Mouse (Mus musculus) testis, adult 2 months (tissue): ENCODE measurements around the gene Ptprd. TPM values are rescaled to one million over a fixed set of nuclear protein-coding genes. Genes with fewer than 3 reads are reported as not detected.

Experiments
- H3K27ac ChIP-seq: fragments of 200-500 bp; 2 replicates; pipeline ENCODE4 v1.5.1; 2012; ENCODE audit warnings: low read depth, low read length; ENCODE audit not compliant: control insufficient read depth, insufficient read depth
- H3K27me3 ChIP-seq: fragments of 200-500 bp; 2 replicates; pipeline ENCODE4 v1.6.1; 2012; ENCODE audit warnings: mild to moderate bottlenecking, low read length, moderate library complexity; ENCODE audit not compliant: control insufficient read depth, insufficient read depth
- H3K36me3 ChIP-seq: fragments of 200-500 bp; 2 replicates; pipeline ENCODE4 v1.6.1; 2012; ENCODE audit warnings: mild to moderate bottlenecking, low read length; ENCODE audit not compliant: control insufficient read depth, insufficient read depth
- H3K4me1 ChIP-seq: fragments of 200-500 bp; 2 replicates; pipeline ENCODE4 v1.6.1; 2012; ENCODE audit warnings: low read length; ENCODE audit not compliant: control insufficient read depth, insufficient read depth
- H3K4me3 ChIP-seq: fragments of 200-500 bp; 2 replicates; pipeline ENCODE4 v1.5.1; 2012; ENCODE audit warnings: low read depth, mild to moderate bottlenecking, low read length, moderate library complexity, mixed read lengths; ENCODE audit not compliant: control insufficient read depth
- CTCF ChIP-seq: fragments of 200-500 bp; IDR thresholded peaks from 2 replicates; pipeline ENCODE4 v1.5.1; 2012; ENCODE audit warnings: low read depth, mild to moderate bottlenecking, inconsistent platforms, low read length, moderate library complexity; ENCODE audit not compliant: control insufficient read depth, insufficient read depth, insufficient replicate concordance
- POLR2A ChIP-seq: fragments of 200-500 bp; IDR thresholded peaks from 2 replicates; pipeline ENCODE4 v1.6.1; 2012; ENCODE audit warnings: low read depth, mild to moderate bottlenecking, inconsistent platforms, low read length, moderate library complexity; ENCODE audit not compliant: control insufficient read depth
- polyA plus RNA-seq: library from polyadenylated mRNA; depleted of rRNA; stranded (reverse); fragments of >200 nt; gene quantifications from 2 replicates; pipeline ENCODE4 v1.2.3, GENCODE M21; 2012

Gene Ptprd
- polyA plus RNA-seq, 1 experiment = 3.4 TPM

- no peaks in the 10 kb centered on the region for H3K4me1 ChIP-seq
- no peak overlapping the region for H3K4me3 ChIP-seq
- TF ChIP-seq POLR2A = no peak
- no peak for TF ChIP-seq CTCF
- no peaks in the 10 kb centered on the region for H3K27me3 ChIP-seq
- H3K27ac ChIP-seq = no peak overlapping the region
- no peaks in the 10 kb centered on the region for H3K36me3 ChIP-seq
These were observed 1802.6 kb downstream of the Ptprd start for GRCm38 (mm10) chr4:76409159-76409558.

DNA sequence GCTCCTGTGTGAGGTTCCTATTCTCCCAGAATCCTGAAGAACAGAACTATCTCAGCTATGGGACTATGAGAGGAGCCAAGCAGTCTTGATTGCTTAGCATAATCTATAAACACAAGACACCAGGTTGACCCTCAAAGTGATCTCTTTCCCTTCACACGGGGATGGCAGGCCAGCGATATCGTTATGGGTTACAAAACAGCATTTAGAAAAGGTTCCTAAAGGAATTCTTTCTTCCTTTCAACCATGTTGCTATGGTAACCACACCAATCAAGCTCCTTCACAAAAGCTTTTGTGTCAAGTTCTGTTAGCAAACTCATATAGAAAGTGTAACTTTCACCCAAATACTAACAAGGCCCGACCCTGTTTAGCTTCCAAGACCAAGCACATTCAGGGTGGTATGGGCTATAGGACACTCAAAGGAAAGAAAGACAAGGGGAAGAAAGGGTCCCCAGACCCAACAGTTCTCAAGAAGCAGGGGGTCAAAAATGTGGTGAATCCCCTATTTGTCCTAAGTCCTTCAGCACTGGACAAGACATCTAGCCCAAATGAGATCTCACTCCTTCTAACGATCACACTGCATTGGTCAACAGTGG, 1805.8 kb downstream of the Ptprd start:
- no peak overlapping the region for H3K4me3 ChIP-seq
- H3K27me3 ChIP-seq = no peaks in the 10 kb centered on the region
- no peak overlapping the region for H3K27ac ChIP-seq
- no peaks in the 10 kb centered on the region for H3K36me3 ChIP-seq
- no peaks in the 10 kb centered on the region for H3K4me1 ChIP-seq
- TF ChIP-seq CTCF = no peak

DNA sequence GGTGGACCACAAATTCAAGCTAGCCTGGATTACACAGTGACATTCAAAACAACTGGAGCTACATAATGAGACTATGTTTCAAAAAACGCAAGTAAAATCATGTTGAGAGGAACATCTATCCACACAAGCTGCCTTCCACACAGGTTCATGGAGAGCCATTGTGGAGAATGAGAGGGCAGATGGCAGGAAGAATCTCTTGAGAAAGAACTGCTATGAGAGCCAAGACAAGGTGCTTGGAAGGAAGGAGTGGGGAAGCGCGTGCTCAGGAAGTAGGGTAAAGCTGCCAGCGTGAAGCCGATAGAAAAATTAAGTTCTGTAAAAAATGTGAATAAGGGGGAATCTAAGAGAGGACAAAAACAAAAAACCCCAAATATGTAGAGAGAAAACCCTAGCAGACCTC, 1808.5 kb downstream of the Ptprd start:
- no peaks in the 10 kb centered on the region for H3K27me3 ChIP-seq
- H3K4me1 ChIP-seq = no peaks in the 10 kb centered on the region
- H3K36me3 ChIP-seq = no peaks in the 10 kb centered on the region
- H3K27ac ChIP-seq = no peak overlapping the region
- H3K4me3 ChIP-seq = no peak overlapping the region
- no peak for TF ChIP-seq CTCF
- TF ChIP-seq POLR2A = no peak

- Histone ChIP-seq H3K4me3 (no peak overlapping the region), H3K4me1 (no peaks in the 10 kb centered on the region), H3K27me3 (no peaks in the 10 kb centered on the region), H3K36me3 (no peaks in the 10 kb centered on the region), H3K27ac (no peak overlapping the region)
- TF ChIP-seq POLR2A (no peak), CTCF (no peak)
These were observed 1823.9 kb downstream of the Ptprd start for GRCm38 (mm10) chr4:76387887-76388286.

DNA sequence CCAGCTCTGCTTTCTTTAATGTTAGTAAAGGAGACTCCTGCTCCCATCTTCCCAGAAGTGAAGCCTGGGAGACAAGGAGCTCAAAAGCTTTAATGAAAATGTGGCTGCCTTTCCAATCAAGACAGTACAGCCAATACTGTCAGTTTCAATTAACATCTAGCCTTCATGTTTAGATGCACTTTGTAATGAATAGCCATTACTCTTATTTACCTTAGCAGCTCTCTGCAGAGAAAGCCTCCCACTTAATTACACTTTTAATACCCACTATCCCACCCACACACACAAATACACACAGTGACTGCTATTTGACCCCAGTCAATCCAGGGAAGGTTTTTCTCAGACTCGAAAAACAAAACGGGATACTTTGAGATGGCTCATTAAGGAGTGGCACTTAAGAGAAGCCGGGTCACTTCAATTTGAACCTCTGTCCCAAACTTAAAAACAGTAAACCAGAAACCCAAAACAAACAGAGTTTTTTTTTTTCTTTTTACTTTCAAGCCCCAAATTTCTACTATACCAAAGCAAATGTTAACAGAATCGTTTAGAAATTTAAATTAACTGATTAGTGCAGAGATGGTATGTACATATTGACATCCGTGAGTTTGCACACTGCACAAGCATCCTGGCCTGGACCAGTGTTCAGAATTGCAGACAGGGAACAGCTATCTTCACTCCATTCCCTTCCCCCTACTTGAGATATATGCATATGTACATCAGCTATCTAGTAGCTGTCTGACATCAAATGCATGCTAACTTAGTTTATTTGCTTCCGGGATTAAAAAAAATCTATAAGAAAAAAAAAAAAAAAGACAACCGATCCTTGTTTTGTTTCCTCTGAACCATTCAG, 1824.6 kb downstream of the Ptprd start:
- TF ChIP-seq CTCF (no peak), POLR2A (no peak)
- H3K4me3 ChIP-seq = no peak overlapping the region
- no peaks in the 10 kb centered on the region for H3K36me3 ChIP-seq
- H3K4me1 ChIP-seq = no peaks in the 10 kb centered on the region
- no peaks in the 10 kb centered on the region for H3K27me3 ChIP-seq
- no peak overlapping the region for H3K27ac ChIP-seq

DNA sequence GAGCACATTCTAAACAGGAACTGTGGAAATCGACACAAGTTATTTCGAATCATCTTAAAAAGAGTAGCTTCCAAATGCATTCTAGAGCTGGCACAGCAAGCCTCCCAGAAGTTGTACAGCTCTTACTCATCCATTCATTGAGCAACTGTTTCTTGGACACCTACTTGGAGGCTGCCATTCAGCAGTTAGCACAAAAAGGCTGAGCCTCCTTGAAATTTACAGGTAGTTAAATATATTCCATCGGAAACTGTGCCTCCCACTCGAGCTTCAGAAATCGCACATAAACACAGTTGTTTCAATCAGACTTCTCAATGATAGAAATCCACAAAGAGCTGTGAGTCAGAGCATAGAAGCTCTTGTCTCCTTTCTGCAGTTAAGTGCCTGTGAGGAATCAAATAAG, 1825.9 kb downstream of the Ptprd start:
- no peaks in the 10 kb centered on the region for H3K36me3 ChIP-seq
- no peak for TF ChIP-seq CTCF
- TF ChIP-seq POLR2A = no peak
- H3K4me3 ChIP-seq = no peak overlapping the region
- no peaks in the 10 kb centered on the region for H3K4me1 ChIP-seq
- H3K27me3 ChIP-seq = no peaks in the 10 kb centered on the region
- H3K27ac ChIP-seq = no peak overlapping the region

GRCm38 (mm10) chr4:76380312-76380917, 1831.3 kb downstream of the Ptprd start:
- no peaks in the 10 kb centered on the region for H3K27me3 ChIP-seq
- no peaks in the 10 kb centered on the region for H3K36me3 ChIP-seq
- H3K4me1 ChIP-seq = no peaks in the 10 kb centered on the region
- TF ChIP-seq CTCF = no peak
- TF ChIP-seq POLR2A = no peak
- no peak overlapping the region for H3K27ac ChIP-seq
- no peak overlapping the region for H3K4me3 ChIP-seq
